Mouse (Mus musculus): Measurements from ENCODE around the gene Fam3b.

- TF ChIP-seq POLR2A (IDR thresholded peaks at IDR 0.05; ENCODE audit: extremely low read depth, insufficient read depth, low read length) (no peak), CTCF (IDR thresholded peaks at IDR 0.05; ENCODE audit: extremely low read depth, insufficient read depth, low read length) (no peak)
These were observed 20.4 kb upstream of the Fam3b start for GRCm38 (mm10) chr16:97534876-97535461.

Data from cortical plate, adult 2 months (tissue).